Mouse (Mus musculus) erythroblast, embryonic 14.5 days (primary cell): Measurements from ENCODE around the gene Syne1.

Source experiments
- GATA1 ChIP-seq: IDR thresholded peaks from 2 replicates; pipeline ENCODE4 v1.6.1; 2012; ENCODE audit warnings: low read length, inconsistent platforms, mixed read lengths
- TAL1 ChIP-seq: IDR thresholded peaks from 3 replicates; pipeline ENCODE4 v1.6.1; 2012; ENCODE audit warnings: low read length, inconsistent platforms, mixed read lengths

GRCm38 (mm10) chr10:5594457-5594856 is 43.2 kb upstream of the Syne1 start:
- TF ChIP-seq GATA1 (no peak), TAL1 (no peak)
